Mouse (Mus musculus): Measurements from ENCODE around the gene Secisbp2.
"Not testable (repeated sequence)": the region's sequence is repeated elsewhere in the genome, so short reads cannot be mapped to it uniquely, and the experiment has no call there.

Gene Secisbp2

GRCm38 (mm10) chr13:51651408-51652064 lies at the start of gene Secisbp2:
Gene Secisbp2 (plus strand): TSS chr13:51651697.
- peak; percentile 93 for DNase-seq (ENCODE audit: low spot score)

GRCm38 (mm10) chr13:51602764-51603163 lies 48.7 kb upstream of the Secisbp2 start:
- no peak for DNase-seq (ENCODE audit: low spot score)

- peak; percentile 64 for DNase-seq (ENCODE audit: low spot score)
Measured at GRCm38 (mm10) chr13:51603221-51603893, 48.1 kb upstream of the Secisbp2 start.

GRCm38 (mm10) chr13:51603894-51604244 lies 47.6 kb upstream of the Secisbp2 start:
- DNase-seq (ENCODE audit: low spot score): no peak

GRCm38 (mm10) chr13:51609231-51609630 lies 42.3 kb upstream of the Secisbp2 start:
- no peak for DNase-seq (ENCODE audit: low spot score)

GRCm38 (mm10) chr13:51611060-51611459 lies 40.4 kb upstream of the Secisbp2 start:
- no peak for DNase-seq (ENCODE audit: low spot score)

- DNase-seq (ENCODE audit: low spot score): peak; percentile 34
Measured at GRCm38 (mm10) chr13:51611500-51611899, 40.0 kb upstream of the Secisbp2 start.

GRCm38 (mm10) chr13:51615815-51616214 lies 35.7 kb upstream of the Secisbp2 start:
- no peak for DNase-seq (ENCODE audit: low spot score)

GRCm38 (mm10) chr13:51616417-51617044 lies 35.0 kb upstream of the Secisbp2 start:
- DNase-seq (ENCODE audit: low spot score): peak; percentile 55

GRCm38 (mm10) chr13:51617306-51617705 lies 34.2 kb upstream of the Secisbp2 start:
- no peak for DNase-seq (ENCODE audit: low spot score)

GRCm38 (mm10) chr13:51617861-51618260 lies 33.6 kb upstream of the Secisbp2 start:
- DNase-seq (ENCODE audit: low spot score): peak; percentile 93

GRCm38 (mm10) chr13:51618602-51619001 lies 32.9 kb upstream of the Secisbp2 start:
- no peak for DNase-seq (ENCODE audit: low spot score)

- DNase-seq (ENCODE audit: low spot score): no peak
Measured at GRCm38 (mm10) chr13:51622626-51623025, 28.9 kb upstream of the Secisbp2 start.

- no peak for DNase-seq (ENCODE audit: low spot score)
Measured at GRCm38 (mm10) chr13:51623678-51624077, 27.8 kb upstream of the Secisbp2 start.

GRCm38 (mm10) chr13:51628273-51628848 lies 23.1 kb upstream of the Secisbp2 start:
- no peak for DNase-seq (ENCODE audit: low spot score)

- DNase-seq (ENCODE audit: low spot score): no peak
Measured at GRCm38 (mm10) chr13:51631354-51631992, 20.0 kb upstream of the Secisbp2 start.

- DNase-seq (ENCODE audit: low spot score): no peak
Measured at GRCm38 (mm10) chr13:51632560-51633218, 18.8 kb upstream of the Secisbp2 start.

GRCm38 (mm10) chr13:51635384-51635783 lies 16.1 kb upstream of the Secisbp2 start:
- not testable (repeated sequence) for DNase-seq (ENCODE audit: low spot score)

- no peak for DNase-seq (ENCODE audit: low spot score)
Measured at GRCm38 (mm10) chr13:51638958-51639357, 12.5 kb upstream of the Secisbp2 start.

GRCm38 (mm10) chr13:51641424-51641823 lies 10.1 kb upstream of the Secisbp2 start:
- DNase-seq (ENCODE audit: low spot score): no peak

GRCm38 (mm10) chr13:51642171-51642778 lies 9.2 kb upstream of the Secisbp2 start:
- no peak for DNase-seq (ENCODE audit: low spot score)
